Comparison of ENCODE assay signal across 8 mouse cellular contexts in the genomic region with DNA sequence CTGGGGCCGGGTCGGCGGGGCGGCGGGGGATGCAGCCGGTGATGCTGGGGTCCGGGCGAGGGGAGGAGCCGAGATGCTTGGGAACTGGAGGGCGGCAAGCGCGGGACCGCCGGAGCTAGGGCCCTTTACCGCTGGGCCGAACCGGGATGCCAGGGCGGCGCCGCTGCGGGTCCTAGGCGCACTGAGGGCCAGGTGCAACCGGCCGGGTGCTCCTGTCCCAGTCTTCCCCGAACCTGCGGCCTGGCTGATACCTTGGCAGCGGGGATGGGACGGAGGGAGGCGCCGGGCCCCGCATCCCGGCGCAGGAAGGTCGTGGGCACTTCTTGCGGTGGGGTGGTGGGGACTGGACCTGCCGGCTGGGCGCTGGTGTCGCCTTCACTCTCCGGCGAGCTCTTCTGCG. TPM values are rescaled to one million over a fixed set of nuclear protein-coding genes. Genes with fewer than 3 reads are reported as not detected.
DNase-seq lines count a peak whose midpoint lies in the region; ATAC-seq and TF ChIP-seq lines count a peak whose summit lies in the region.

No protein-coding gene starts in this region.

- 0 out of 2 replicates have a peak, but pooled peaks have one; percentile 3 for ATAC-seq in heart, embryonic 13.5 days (ENCODE audit: extremely low read depth, insufficient number of reproducible peaks, low FRiP score, low TSS enrichment)
- ATAC-seq in G1E (ENCODE audit: extremely low read depth, insufficient number of reproducible peaks, low FRiP score, poor library complexity, severe bottlenecking), result no peak
- 0 out of 2 replicates have a peak, but pooled peaks have one; percentile 13 for ATAC-seq in megakaryocyte, adult 5-6 weeks (ENCODE audit: poor library complexity, severe bottlenecking)
- ATAC-seq in monocyte, adult 5-6 weeks (replicated peaks; ENCODE audit: insufficient number of reproducible peaks, low FRiP score, low TSS enrichment, poor library complexity, severe bottlenecking), result no peak

- peaks cover 7% of the 10 kb centered on the region; the same call in 1 of the 2 replicates for H3K36me3 ChIP-seq in heart, embryonic 13.5 days
- peaks cover 28% of the 10 kb centered on the region for H3K36me3 ChIP-seq in G1E (replicated peaks)

- H3K9me3 ChIP-seq in heart, embryonic 13.5 days, result no peaks in the 10 kb centered on the region
- H3K9me3 ChIP-seq in G1E (replicated peaks), result peaks cover 4% of the 10 kb centered on the region; the same call in 1 of the 2 replicates

- peak overlapping the region; percentile 98 for H3K4me2 ChIP-seq in heart, embryonic 13.5 days

- peaks cover 11% of the 10 kb centered on the region for H3K4me1 ChIP-seq in heart, embryonic 13.5 days
- peaks cover 77% of the 10 kb centered on the region for H3K4me1 ChIP-seq in G1E (ENCODE audit: insufficient read depth, low read depth, low read length)

- DNase-seq in heart, postnatal 4 days, result no peak
- DNase-seq in G1E (ENCODE audit: low spot score), result no peak
- peak; percentile 10 for DNase-seq in forelimb bud, embryonic 11.5 days (ENCODE audit: low read depth, low spot score)
- no peak for DNase-seq in left cerebral cortex, postnatal 4 days
- no peak for DNase-seq in adrenal gland, adult 8-10 months

- intact Hi-C loops in left cerebral cortex, postnatal 4 days (cut with DNase I), result no loop called here

- TF ChIP-seq CTCF in G1E (IDR thresholded peaks at IDR 0.05; ENCODE audit: low read depth, low read length), result no peak

- peak overlapping the region; percentile 89 for H3K4me3 ChIP-seq in heart, embryonic 13.5 days
- H3K4me3 ChIP-seq in G1E (ENCODE audit: low read depth, low read length), result peak overlapping the region; percentile 97

- WGBS in heart, embryonic 13.5 days, result 1% methylated on average over 41 of the region's 41 CpGs

- H3K27ac ChIP-seq in heart, embryonic 13.5 days (replicated peaks), result no peak overlapping the region

- peak overlapping the region; percentile 92 for H3K9ac ChIP-seq in heart, embryonic 13.5 days

- H3K27me3 ChIP-seq in heart, embryonic 13.5 days (replicated peaks), result 0 out of 2 replicates have a peak, but pooled peaks cover 2% of the 10 kb centered on the region
- no peaks in the 10 kb centered on the region for H3K27me3 ChIP-seq in G1E (ENCODE audit: insufficient read depth, low read length)

RNA-seq across cellular contexts. Expression of gene Eif5a2, which starts 0.3 kb away (rescaled TPM):
- polyA plus RNA-seq in heart, embryonic 13.5 days (2015; fragmentation: Nextera tagmentation; extraction: Ambion mirVana), result 8.4 and 9.1 TPM in 2 replicates
- total RNA-seq in heart, postnatal 4 days (2021), result 1 to 10 TPM; 6.4 to 6.7 TPM
- 37.7 and 42.7 TPM in 2 replicates for total RNA-seq in G1E (2014; fragmentation: Nextera tagmentation)
- total RNA-seq in G1E (2017), result 50.2 and 56.1 TPM in 2 replicates
- 2.2 and 2.4 TPM in 2 replicates for polyA plus RNA-seq in G1E (2012)
- 5.8 and 6.2 TPM in 2 replicates for total RNA-seq in megakaryocyte, adult 5-6 weeks (2015)
- 3.5 and 3.9 TPM in 2 replicates for total RNA-seq in megakaryocyte, adult 5-6 weeks (2017)
- total RNA-seq in left cerebral cortex, postnatal 4 days (2021), result 10 to 100 TPM; 15.9 to 16.7 TPM
- 7.5 to 7.9 TPM (median 7.7 TPM) in 3 replicates for total RNA-seq in monocyte, adult 5-6 weeks (2017)
- 1 to 10 TPM; 1.7 to 3.6 (median 2.8) TPM for total RNA-seq in adrenal gland, adult 8-10 months (2022)

RNA-seq across cellular contexts. Expression of gene Rpl22l1, which starts 23.8 kb away (rescaled TPM):
- polyA plus RNA-seq in heart, embryonic 13.5 days (2015; fragmentation: Nextera tagmentation; extraction: Ambion mirVana), result 212 and 227 TPM in 2 replicates
- 100 to 1,000 TPM; 174 to 181 TPM for total RNA-seq in heart, postnatal 4 days (2021)
- total RNA-seq in G1E (2014; fragmentation: Nextera tagmentation) (114 and 119 TPM in 2 replicates), G1E (2017) (465 and 524 TPM in 2 replicates)
- polyA plus RNA-seq in G1E (2012), result 16.7 and 20.6 TPM in 2 replicates
- total RNA-seq in megakaryocyte, adult 5-6 weeks (2015), result 464 and 466 TPM in 2 replicates
- total RNA-seq in megakaryocyte, adult 5-6 weeks (2017), result 66.5 and 72.5 TPM in 2 replicates
- total RNA-seq in left cerebral cortex, postnatal 4 days (2021), result 100 to 1,000 TPM; 214 to 223 TPM
- 135 to 174 TPM (median 163 TPM) in 3 replicates for total RNA-seq in monocyte, adult 5-6 weeks (2017)
- 100 to 1,000 TPM; 178 to 223 (median 196) TPM for total RNA-seq in adrenal gland, adult 8-10 months (2022)

Comparison
In these comparisons a context has a peak if more than half of its experiments do, and no peak if none do; other contexts are left out.
1. ATAC-seq: peak in heart, embryonic 13.5 days (single experiment) and megakaryocyte, adult 5-6 weeks (single experiment); none in G1E (single experiment) and monocyte, adult 5-6 weeks (single experiment).